Mouse (Mus musculus) ES-CJ7 (cell line): ENCODE results near the gene Bpifb9a.
"Not testable (repeated sequence)": the region's sequence is repeated elsewhere in the genome, so short reads cannot be mapped to it uniquely, and the experiment has no call there.

ENCODE experiments used
- DNase-seq: peaks from one replicate; pipeline ENCODE4 v3.0.0; 2011; ENCODE audit warnings: low read depth, low spot score

Gene Bpifb9a

DNA sequence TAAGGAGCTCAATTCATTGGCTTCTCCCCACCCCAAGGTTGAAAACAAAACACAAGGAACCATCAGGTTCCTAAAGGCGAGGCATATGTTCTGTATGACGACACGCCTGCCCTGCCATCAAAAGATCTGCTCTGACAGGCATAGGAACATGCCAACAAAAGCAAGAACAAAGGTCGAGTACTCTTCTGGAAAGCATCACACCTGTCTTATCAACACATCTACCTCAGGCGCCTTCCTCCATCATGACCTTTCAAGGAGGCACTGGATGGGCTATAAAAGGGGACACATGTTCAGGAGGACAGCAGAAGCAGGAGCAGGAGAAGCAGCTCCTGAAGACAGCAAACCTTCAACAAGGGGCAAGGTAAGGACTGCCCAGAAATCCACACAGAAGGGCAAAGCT lies at the start of gene Bpifb9a:
Gene Bpifb9a (plus strand): TSS at position 301 of the 400 bp plus-strand sequence.
- DNase-seq = not testable (repeated sequence)

DNA sequence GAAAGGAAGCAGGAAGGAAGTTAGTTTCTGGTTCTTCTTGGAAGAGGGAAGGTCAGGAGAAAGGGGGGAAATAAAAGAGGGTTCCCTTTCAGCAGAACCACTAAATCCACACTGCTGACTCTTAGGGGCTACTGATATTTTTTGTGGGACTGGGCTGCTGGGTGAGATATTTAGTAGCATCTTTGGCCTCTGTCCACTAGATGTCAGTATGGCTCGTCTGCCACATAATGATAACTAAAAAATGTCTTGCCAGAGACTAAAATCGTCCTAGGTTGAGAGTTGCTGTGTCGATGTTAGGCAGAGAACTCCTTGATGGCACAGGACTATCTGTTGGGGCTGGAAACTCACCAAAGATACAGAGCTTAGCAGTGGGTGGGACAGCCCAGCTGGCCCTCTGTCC lies 48.5 kb upstream of the Bpifb9a start:
- DNase-seq = peak; percentile 30

DNA sequence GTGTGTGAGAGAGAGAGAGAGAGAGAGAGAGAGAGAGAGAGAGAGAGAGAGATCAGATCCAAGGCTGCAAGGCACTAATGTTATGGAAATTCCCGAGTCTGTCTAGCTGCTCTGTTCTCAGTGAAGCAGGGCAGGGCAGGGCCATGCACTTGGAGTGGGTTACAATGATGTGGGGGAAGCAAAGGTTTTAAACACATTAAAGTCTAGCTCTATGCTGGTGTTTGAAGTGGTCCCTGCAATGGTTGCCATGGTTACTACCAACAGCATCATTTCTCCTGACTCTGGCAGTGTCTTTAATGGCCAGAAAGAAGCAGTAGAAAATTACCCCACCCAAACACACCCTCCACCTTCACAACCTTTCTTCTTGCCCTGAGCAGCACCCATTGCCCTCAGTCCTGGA lies 46.5 kb upstream of the Bpifb9a start:
- DNase-seq = no peak

- DNase-seq = no peak
Observed at GRCm38 (mm10) chr2:154211881-154212280, 45.8 kb upstream of the Bpifb9a start.

DNA sequence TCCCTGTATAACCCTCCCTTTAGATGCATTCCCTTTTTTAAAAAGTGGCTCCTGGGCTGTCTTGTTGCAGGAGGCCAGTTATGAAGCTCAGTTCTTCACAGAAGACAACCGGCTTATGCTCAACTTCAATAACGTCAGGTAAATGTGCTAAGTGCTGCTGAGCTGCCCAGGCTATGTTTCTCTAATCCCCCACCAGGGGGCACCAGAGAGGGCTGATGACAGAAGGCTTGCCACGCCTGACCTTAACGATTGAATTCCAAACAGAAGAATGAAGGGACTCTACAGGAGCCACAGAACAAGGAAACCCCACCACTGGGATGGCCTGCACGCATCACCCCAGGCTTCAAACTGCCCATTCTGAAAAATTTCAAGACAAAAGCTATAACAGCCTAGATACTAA lies 42.5 kb upstream of the Bpifb9a start:
- peak; percentile 84 for DNase-seq

GRCm38 (mm10) chr2:154219950-154220349 lies 37.7 kb upstream of the Bpifb9a start:
- no peak for DNase-seq

DNA sequence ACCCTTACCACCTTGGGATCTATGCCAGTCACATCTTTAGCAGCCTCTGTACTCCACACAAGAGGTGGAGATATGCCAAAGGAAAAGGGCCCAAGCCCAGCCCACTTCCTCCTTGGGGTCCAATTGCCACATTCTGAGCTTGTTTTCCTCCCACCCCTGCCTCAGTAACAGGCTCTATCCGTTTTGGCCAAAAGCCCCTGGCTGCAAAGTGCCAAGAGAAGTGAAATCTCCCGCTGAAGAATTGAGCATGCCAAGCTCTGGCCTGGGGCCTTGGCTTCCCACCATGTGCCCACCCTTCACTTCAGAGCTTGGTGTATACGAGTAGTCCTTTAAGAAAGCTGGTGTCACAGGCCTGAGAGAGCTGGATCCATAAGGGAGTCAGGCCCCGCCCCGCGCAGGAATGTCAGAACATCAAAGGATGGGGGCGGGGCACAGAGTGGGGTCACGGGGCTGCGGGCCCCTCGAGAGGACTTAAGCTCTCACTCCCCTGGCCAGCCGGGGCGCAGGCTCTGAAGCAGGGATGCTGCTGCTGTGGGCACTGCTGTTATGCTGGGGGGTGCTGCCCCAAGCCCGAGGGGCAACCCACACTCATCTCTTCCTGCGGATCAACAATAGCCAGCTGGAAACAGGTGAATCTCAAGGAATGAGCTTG lies 34.3 kb upstream of the Bpifb9a start, which contains the start of gene Bpifb5:
Gene Bpifb5 (plus strand): TSS at position 478 of the 652 bp plus-strand sequence.
- peak; percentile 73 for DNase-seq

DNA sequence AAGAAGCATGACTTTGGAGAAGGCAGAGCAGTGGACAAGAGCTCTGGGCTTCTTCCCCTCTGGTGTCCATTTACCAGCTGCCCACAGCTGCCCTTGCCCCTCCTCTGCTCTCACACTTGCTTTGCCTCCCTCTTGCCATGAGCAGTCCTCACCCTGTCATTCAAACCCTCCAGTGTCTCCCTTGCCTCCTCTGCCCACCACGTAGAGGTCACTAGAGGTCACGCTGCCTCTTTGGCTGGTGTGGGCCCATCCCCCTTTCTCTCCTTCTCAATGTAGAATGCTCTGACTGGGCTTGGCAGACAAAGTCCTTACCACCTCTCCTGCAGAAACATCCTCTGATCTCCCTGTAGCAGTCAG lies 33.8 kb upstream of the Bpifb9a start:
- peak; percentile 47 for DNase-seq

DNA sequence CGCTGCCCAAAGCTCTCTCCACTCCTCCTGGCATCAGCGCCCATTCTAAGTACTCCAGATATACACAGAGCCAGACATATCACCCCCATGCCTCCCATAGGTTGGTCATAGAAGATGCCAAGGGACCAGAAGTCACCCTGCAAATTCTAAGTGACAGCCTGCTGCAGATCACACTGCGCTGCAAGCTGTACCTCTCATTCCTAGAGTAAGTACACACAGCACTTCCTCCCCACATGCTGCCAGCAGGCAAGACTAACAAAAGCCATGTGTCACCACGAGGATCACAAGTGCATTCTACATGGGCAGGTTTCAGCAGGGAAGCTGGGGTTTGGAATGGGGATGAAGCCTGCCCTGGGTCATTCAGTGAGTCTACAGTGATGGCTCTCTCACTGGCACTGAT lies 30.7 kb upstream of the Bpifb9a start:
- no peak for DNase-seq

GRCm38 (mm10) chr2:154227830-154228229 lies 29.8 kb upstream of the Bpifb9a start:
- DNase-seq = no peak

GRCm38 (mm10) chr2:154233426-154233825 lies 24.2 kb upstream of the Bpifb9a start:
- DNase-seq = no peak

GRCm38 (mm10) chr2:154240771-154241170 lies 16.9 kb upstream of the Bpifb9a start:
- no peak for DNase-seq

DNA sequence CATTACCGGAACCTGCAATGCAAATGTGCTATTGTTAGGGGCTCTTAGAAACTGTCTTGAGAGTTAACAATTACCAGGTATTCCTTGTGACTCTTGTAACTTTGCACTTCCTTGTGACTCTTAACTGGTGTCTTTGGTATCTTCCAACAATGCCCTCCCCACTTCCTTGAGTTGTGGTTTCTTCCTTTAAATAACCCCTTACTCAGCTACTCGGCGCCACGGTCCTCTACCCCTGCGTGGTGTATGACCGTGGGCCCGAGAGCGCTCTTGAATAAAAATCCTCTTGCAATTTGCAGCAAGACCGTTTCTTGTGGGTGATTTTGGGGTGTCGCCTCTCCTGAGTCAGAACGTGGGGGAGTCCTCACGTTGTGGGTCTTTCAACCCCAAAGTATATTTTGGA lies 14.9 kb upstream of the Bpifb9a start:
- DNase-seq = peak; percentile 29

GRCm38 (mm10) chr2:154243356-154244036 lies 14.2 kb upstream of the Bpifb9a start:
- DNase-seq = no peak

DNA sequence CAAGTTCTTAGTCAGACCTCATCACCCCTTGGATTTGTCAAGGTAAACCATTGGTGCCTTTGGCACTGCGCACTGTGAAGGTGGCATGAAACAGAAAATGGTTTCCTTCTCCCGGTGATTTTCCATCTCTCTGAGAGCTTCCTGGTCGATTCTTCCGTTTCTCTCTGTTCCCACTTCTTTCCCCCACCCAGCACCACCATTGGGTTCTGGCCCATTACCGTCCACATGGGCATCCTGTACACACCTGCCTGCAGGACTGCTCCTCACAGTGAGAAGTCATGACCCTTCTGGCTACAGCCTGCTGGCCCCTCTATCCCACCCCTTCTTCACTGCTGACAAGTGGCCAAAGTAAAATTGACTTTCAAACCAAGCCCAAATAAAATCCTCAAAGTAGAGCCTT lies 12.3 kb upstream of the Bpifb9a start:
- no peak for DNase-seq

GRCm38 (mm10) chr2:154255254-154255653 lies 2.4 kb upstream of the Bpifb9a start:
- DNase-seq = not testable (repeated sequence)

DNA sequence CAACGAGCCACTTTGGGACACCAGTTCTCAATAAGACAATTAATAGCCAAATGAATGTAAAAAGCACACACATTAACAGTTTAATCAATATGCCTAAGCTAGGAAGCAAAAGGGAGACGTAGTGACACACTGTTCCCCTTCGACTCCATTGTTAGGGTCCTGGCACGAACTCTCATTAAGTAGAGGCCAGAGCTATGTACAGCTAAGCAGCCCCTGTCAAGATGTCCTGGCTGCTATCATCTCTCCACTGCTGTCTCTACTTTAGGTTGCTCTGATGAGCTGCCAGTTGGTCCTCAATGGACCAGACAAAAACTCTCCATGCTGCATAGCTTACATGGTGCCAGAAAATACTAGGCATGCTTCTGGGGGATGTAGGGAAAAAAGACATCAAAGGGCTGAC lies 1.9 kb upstream of the Bpifb9a start:
- DNase-seq = no peak

- not testable (repeated sequence) for DNase-seq
Observed at GRCm38 (mm10) chr2:154264397-154264796, 6.7 kb downstream of the Bpifb9a start.

DNA sequence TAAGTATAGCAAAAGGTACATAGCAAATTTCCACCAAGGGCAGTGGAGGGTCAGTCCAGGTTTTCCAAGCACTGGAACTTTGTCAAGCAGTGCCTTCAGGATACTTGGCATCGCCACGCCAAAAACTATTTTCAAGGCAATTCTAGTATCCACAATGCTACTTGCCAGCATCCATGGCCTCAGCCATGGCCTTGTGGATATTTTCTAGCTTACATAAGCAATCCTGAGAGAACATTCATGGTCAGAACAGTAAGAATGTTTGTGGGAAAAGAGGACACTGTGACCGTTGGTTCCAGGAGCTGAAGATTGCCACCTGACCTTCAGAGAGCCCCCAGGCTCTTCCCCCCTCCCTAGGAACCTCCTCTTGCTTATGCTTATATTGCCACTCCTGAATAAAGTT lies 34.2 kb downstream of the Bpifb9a start:
- not testable (repeated sequence) for DNase-seq

DNA sequence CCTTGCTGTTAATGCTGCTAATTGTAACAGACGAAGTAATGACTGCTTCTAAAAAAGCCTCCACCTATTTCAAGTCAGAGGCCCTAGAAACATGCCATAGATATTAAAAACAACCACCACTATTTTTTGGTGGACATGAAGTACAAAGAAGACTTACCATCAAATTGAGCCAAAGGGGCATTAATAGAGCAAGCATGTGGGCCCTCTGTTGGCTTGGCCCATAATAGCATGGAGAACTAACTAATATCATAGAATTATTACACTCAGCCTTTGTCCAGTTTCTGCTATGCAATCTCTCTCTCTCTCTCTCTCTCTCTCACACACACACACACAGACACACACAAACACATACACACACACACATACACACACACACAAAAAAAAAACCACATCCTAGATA lies 35.2 kb downstream of the Bpifb9a start:
- no peak for DNase-seq

DNA sequence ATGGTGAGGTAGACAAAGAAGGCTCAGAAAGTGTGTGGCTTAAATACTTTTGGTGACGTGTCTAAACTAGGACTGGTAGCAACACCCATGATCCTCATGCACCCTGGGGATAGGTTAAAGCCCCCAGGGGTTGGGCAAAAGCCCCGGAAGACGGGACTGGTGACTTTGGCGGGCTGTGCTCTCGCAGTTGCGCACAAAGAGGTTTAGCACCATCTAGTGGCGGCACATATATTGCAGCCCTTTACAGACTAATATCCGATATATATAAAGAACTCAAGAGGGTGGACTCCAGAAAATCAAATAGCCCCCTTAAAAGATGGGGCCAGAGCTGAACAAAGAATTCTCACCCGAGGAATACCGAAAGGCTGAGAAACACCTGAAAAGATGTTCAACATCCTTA lies 37.1 kb downstream of the Bpifb9a start:
- peak; percentile 67 for DNase-seq

DNA sequence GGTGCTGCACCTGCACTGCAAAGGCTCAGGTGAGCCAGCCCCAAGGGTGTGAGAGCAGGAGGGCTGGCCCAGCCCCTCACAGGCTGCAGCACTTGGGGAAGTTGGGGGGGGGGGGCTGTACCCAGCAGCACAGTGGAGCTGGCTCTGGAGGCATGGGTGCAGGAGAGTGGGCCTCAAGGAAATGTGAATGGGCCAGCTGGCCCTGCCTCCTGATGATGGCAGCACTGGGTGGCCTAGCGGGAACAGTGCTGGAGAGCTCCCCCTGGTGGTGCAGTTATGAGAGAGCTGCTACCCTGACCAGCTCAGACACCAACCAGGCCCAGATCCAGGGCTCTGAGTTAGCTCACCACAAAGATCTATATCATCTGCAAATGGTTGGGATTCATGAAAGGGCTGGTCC lies 42.8 kb downstream of the Bpifb9a start:
- peak; percentile 87 for DNase-seq

DNA sequence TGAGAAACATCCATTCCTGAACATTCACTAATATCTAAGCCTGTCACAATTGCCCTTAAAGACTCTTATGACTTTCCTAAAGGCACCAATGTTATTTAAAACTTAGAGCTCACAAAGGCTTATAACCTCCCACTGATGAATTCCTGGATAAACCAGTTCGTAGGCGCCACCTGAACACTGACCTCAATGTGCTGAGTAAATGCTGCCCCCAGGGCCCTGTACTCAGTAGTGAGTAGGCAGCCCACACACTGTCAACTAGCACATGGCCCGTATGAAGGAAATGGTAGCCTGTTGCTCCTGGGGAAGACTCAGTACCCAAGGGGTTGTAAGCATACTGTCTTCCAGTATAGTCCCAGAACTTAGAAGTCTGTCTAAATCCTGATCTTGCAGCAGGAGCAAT lies 44.1 kb downstream of the Bpifb9a start:
- DNase-seq = no peak
